Mouse (Mus musculus) adrenal gland, adult 8-10 months (tissue): ENCODE results near the gene Slc8a1. TPM values are rescaled to one million over a fixed set of nuclear protein-coding genes. Genes with fewer than 3 reads are reported as not detected.

Source experiments
- DNase-seq: peaks from one replicate; pipeline ENCODE4 v3.0.0; 2022
- total RNA-seq, 4 experiments: library from RNA; stranded (reverse); gene quantifications; 2 replicates each; pipeline ENCODE4 v1.2.4; 2022

Slc8a1 gene
- total RNA-seq, 4 experiments from 2014 or later: 6.0 to 10.9 (median 8.4) TPM

- no peak for DNase-seq
Observed at GRCm38 (mm10) chr17:81554052-81554734, 184.0 kb downstream of the Slc8a1 start.

- no peak for DNase-seq
Observed at GRCm38 (mm10) chr17:81551856-81552635, 186.1 kb downstream of the Slc8a1 start.

DNA sequence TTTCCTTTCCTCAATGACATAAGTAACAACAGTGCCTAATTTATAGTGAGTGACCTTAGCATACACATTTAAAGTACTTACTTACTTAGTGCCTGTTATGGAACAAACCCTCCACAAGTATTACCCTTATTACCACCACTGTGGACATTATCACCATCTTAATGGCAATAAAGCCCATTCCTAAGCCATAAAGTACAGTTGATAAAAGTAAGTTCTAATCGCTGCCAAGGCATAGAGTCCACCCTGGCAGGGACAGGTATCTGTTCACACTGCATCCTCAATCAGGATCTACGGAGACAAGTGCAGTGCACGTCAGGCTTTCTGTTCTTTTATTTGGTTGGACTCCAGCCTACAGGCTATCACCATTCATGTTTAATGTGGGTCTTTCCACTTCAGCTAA, 187.3 kb downstream of the Slc8a1 start:
- DNase-seq: no peak

- no peak for DNase-seq
Observed at GRCm38 (mm10) chr17:81548016-81548415, 190.2 kb downstream of the Slc8a1 start.

DNA sequence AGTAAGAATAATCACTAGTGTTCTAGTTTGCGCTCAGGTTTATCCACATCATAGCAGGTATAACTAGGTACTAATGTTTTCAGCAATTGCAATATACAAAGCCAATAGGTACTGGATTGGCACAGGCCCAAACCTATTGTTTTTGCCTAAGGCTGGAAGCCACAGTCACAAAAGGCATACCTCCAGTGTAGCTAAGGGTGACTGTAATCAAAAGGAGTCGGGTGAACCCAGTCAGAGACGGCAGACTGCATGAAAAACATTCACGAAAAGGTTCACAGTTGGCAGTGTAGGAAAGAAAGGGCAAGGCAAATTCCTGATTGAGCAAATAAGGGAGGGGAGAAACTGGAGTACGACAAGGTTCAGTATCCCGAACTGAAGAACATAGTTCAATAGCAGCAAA, 191.7 kb downstream of the Slc8a1 start:
- DNase-seq: no peak

DNA sequence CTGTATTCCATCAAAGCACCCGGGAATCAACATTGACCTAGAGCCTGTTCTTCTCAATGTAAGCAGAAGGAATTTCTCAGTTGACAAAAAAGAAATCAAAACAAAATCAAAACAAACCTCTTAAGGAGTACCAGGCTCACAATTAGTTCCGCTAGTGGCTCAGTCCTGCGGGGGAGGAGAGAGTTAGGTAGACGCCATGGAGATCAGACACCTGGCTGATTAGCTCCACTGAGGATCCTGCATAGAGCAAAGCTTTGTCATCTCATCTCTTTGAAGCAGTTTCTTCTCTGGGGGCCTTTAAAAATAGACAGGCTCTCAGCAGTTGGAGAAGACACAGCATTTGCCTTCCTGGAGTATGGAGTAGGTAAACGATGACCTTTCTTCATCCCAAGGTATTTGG, 192.2 kb downstream of the Slc8a1 start:
- DNase-seq: no peak

DNA sequence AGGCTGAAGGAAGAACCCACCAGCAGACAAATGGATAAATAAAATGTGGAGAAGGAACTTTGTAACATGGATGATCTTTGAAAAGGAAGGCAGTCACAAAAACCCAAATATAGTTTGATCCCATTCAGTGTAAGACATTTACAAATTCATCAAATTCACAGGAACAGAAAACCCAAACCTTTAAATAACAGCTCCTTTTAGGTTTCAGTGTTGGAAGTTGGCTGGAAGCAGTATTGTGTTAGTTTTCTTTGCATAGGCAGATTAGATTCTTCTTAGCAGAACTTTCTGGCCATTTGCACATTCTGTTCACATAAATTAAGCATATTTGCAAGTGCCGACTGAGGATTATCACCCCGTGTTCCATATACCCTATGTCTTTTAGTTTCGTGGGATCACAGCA, 193.3 kb downstream of the Slc8a1 start:
- no peak for DNase-seq

DNA sequence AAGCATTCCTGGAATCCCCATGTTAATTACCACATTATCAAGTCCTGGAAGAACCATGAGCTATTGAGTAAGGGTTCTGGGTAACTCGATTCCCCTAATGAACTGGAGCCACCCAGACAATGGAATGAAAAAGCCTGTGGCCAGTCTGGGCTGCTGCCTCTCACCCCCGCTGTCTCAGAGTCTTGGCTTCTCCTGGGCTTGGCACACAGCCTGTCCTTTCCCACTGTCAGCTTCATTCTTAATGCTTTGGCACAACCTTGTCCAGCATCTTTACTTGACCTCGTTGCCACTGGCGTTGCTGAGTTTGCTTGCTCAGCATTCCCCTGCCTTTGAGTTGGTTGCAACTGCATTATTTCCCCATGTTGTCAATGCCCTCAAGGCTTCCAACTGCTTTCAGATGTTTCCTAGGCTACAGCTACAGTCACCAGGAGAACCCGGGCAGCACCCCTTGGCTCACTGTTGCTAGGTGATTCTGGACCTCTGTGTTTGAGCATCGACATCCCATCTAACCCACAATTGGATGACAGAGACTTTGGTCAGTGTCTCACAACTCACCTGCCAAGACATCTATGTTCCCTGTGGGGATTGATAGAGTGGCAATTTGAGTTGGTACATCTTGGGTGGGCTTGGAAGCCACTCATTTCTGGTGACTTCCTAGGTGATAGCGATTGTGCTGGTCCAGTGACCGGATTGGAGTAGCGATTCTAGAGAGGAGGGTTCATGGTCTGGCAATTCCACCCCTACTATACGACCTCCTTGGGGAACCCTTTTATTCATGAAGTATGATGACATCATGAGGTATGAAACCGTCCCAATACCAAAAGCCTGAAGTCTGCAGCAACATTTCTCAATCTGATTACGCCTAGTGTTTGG, 195.6 kb downstream of the Slc8a1 start:
- no peak for DNase-seq

DNA sequence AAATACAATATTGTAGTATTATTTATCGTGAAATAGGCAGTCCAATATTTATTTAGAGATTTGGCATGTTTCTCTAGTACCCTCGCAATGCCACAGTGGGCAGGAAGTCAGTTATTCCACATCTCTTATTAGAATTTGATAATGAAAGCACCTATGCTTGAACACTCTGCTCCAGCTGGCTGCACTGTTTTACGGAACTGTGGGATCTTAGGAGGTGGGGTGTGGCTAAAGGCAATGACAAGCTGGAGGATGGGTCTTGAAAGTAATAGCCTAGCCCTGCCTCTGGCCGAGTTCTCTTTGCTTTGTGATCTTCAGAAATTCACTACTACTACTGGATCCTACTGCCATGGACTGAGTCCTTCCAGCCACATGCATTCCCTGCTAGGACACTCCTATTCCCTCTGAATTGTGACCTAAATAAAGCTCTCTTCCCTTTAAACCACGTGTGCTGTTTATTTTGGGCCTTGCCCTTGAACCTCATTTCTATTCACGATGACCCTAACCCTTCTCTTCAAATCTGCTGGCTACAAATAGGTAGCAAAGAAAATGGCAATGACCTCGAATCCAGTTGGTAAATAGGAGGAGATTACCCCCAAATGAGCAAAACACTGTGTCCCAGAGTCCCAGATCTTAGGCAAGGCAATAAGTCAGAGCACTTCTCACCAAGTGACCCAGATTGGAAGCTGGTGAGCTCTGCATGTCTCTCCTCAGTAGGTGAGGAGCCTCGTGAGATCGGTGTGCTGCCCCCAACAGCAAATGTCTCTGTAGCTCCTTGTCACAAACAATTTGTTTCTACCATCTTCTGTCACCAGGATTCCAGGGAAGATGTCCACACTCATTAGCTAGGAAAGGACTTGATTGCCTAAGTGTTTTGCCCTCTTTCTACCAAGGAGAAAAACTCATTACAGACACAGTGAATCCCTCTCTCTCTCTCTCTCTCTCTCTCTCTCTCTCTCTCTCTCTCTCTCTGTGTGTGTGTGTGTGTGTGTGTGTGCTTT, 199.7 kb downstream of the Slc8a1 start:
- no peak for DNase-seq

DNA sequence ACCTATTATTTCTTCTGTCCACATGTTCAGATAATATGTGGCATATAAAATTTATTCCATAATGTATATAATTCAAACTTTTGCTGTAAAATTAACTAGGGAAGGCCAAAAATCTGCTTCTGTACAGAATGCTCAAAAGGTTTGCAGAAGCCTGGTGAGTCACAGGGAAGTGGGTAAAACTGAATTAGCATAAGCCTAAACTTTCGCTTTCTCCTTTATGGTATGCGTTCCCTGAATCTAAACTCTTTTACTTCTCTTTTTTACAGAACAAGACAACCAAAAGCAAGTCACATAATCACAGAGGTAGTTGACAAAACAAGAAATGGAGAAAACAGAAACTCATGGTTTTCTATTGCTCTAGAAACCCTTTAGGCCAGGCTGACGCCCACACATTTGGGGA, 202.1 kb downstream of the Slc8a1 start:
- no peak for DNase-seq

GRCm38 (mm10) chr17:81529849-81530248, 208.3 kb downstream of the Slc8a1 start:
- no peak for DNase-seq

DNA sequence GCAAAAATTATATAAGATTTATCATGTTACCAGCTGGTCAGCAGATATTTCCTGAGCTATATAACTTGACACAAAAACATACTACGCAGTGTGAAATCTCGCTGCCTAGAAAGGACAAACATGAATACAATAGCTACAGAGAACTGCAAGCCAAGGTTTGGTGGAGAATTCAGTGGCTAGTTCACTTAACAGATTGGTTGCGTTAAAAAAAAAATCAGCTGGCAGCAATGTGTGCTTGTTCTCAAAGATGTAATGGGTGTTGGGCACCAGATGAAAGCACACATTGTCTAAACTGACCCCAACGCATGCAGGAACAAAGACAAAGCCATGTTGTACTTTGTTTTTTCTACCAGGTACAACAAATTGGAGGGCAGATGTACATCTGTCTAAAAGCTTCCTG, 209.2 kb downstream of the Slc8a1 start:
- DNase-seq: no peak

- DNase-seq: no peak
Observed at GRCm38 (mm10) chr17:81526463-81526862, 211.7 kb downstream of the Slc8a1 start.

DNA sequence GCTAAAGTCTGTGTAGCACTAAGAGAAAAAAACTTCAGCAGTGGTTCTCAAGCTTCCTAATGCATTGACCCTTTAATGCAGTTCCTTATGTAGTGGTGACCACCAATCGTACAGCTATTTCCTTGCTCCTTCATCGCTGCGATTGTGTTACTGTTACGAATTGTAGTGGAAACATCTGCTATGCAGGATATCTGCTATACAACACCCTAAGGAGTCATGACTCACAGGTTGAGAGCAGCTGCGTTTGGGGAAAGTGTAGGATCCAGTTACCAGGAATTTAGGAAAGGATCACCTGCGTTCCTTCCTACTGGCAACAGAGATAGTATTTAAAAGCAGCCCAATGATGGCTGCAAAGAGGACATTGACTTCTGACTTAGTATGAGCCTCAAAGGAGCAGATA, 213.4 kb downstream of the Slc8a1 start:
- DNase-seq: no peak

DNA sequence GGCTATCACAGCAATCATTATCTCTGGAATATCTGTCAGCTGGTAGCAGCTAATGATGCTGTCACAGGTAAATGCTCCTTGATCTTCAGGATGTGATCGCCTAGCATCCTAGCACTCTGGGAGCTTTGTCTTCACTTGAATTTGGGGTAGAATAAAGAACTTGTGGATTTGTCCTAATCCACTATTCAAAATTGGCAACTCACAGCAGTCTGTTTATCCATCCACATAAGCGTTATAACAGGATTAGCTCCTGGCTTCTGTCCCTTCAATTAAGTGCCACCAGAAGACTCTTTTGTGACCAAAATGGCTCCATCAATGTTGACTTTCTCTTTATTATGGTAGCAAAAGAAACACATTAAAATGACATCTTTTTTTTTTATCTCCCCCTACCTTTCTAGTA, 214.2 kb downstream of the Slc8a1 start:
- DNase-seq: no peak

DNA sequence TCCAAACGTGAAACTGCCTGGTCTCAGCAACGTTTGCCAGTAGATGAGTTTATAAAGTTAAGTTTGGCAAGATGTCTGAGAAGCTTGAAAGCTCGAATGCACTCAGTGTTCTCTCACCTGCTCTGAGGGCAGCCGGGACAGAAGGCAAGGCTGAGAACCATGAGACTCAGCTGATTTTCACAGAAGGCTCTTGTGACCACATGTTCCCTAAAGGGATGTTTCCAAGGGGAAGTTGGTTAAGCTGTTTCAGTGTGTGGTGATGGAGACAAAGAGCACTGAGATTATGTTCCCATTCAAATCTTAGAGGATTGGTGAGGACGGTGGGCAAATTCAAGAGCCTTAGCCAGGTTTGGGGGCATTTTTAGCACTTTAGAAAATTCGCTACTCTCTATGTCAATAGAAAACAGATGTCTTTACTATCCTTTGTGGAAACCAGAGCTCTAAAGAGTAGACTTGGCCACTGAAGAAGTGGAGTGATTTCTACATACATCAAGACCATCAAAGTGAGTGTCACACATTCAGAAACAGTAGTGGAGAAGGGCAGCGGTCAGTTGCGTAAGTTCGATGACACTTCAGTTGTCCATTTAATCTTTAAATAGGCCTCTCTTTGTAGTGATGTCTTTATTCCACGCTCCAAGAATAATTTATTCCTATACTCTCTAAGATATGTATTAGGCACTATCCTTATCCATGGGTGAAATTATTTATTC, 219.7 kb downstream of the Slc8a1 start:
- no peak for DNase-seq

GRCm38 (mm10) chr17:81516155-81516554, 222.0 kb downstream of the Slc8a1 start:
- DNase-seq: no peak

GRCm38 (mm10) chr17:81514022-81514421, 224.2 kb downstream of the Slc8a1 start:
- DNase-seq: no peak

DNA sequence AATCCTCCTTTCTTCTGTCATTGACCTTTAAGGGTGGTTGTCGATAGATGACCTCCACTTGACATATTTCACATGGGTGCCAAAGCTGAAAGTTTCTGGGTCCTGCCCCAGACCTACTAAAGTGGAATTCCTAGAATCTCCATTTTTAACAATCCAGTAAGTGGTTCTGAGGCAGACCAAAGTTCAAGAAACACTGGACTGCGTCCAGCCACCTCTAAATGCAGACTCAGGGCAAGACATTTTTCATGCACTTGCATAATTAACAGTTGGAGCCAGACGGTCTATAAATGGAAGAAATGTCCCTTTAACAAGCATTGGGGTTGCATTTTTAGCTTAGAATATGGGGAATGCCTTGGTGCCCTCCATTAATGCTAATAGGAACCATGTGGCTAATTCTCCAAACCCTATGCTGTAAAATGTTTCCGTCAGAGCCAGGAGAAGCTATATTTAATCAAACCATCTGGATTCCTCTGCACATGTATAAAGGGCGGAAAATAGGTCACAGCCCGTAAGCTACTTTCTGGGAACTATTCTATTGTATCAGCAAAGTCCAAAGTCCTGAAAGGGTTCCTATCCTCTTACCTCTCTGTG, 224.7 kb downstream of the Slc8a1 start:
- DNase-seq: no peak

GRCm38 (mm10) chr17:81505162-81505685, 233.0 kb downstream of the Slc8a1 start:
- DNase-seq: no peak

GRCm38 (mm10) chr17:81504040-81504439, 234.1 kb downstream of the Slc8a1 start:
- DNase-seq: no peak
